In genomic region chr3:49686182-49686895, GRCm38 (mm10) we compare ENCODE assay signal across 16 mouse cellular contexts.
DNase-seq lines count a peak whose midpoint lies in the region; ATAC-seq and TF ChIP-seq lines count a peak whose summit lies in the region.
"Had no signal": no experiment of that assay in that cellular context is flagged by ENCODE, and none has a peak within 500 bp of the region (broad histone marks: within the 10 kb centered on the region; RNA-seq: fewer than 3 reads in every experiment).

No protein-coding gene starts in this region.

- no peak for ATAC-seq in embryonic facial prominence, embryonic 14.5 days (ENCODE audit: low read depth)
- no peak for ATAC-seq in lung, embryonic 14.5 days (ENCODE audit: insufficient read depth)
- ATAC-seq in heart, embryonic 11.5 days (replicated peaks; ENCODE audit: insufficient number of reproducible peaks, low FRiP score, low TSS enrichment): no peak
- ATAC-seq: midbrain, embryonic 15.5 days had no signal

- no peaks in the 10 kb centered on the region for H3K9me3 ChIP-seq in embryonic facial prominence, embryonic 14.5 days (ENCODE audit: control insufficient read depth, low read length)
- no peaks in the 10 kb centered on the region for H3K9me3 ChIP-seq in embryonic facial prominence, embryonic 10.5 days
- H3K9me3 ChIP-seq in lung, embryonic 14.5 days (ENCODE audit: low read depth, low read length): no peaks in the 10 kb centered on the region
- no peaks in the 10 kb centered on the region for H3K9me3 ChIP-seq in heart, embryonic 11.5 days (replicated peaks; ENCODE audit: control insufficient read depth, low read length)
- H3K9me3 ChIP-seq: embryonic facial prominence, embryonic 12.5 days; lung, embryonic 15.5 days; midbrain, embryonic 15.5 days had no signal

- no peak overlapping the region for H3K9ac ChIP-seq in embryonic facial prominence, embryonic 14.5 days (ENCODE audit: low read depth, low read length)
- H3K9ac ChIP-seq in lung, embryonic 14.5 days: no peak overlapping the region
- no peak overlapping the region for H3K9ac ChIP-seq in heart, embryonic 11.5 days (ENCODE audit: low read depth, low read length)
- H3K9ac ChIP-seq: embryonic facial prominence, embryonic 12.5 days; hindbrain, embryonic 14.5 days; lung, embryonic 15.5 days; midbrain, embryonic 15.5 days had no signal

- TF ChIP-seq CTCF in lung, embryonic 14.5 days (IDR thresholded peaks at IDR 0.05; ENCODE audit: low read depth): no peak
- no peak for TF ChIP-seq CTCF in lung, adult 2 months (IDR thresholded peaks at IDR 0.05; ENCODE audit: insufficient read depth, low read length)

- H3K36me3 ChIP-seq in embryonic facial prominence, embryonic 14.5 days (ENCODE audit: control insufficient read depth, insufficient read depth, low read length): no peaks in the 10 kb centered on the region
- H3K36me3 ChIP-seq in embryonic facial prominence, embryonic 10.5 days (replicated peaks): no peaks in the 10 kb centered on the region
- H3K36me3 ChIP-seq in lung, embryonic 14.5 days (ENCODE audit: insufficient read depth): no peaks in the 10 kb centered on the region
- no peaks in the 10 kb centered on the region for H3K36me3 ChIP-seq in heart, embryonic 11.5 days (ENCODE audit: control insufficient read depth, insufficient read depth, low read length)
- H3K36me3 ChIP-seq: embryonic facial prominence, embryonic 12.5 days; G1E; lung, embryonic 15.5 days; midbrain, embryonic 15.5 days had no signal

- H3K4me3 ChIP-seq in embryonic facial prominence, embryonic 14.5 days (ENCODE audit: low read depth, low read length): no peak overlapping the region
- no peak overlapping the region for H3K4me3 ChIP-seq in embryonic facial prominence, embryonic 10.5 days
- H3K4me3 ChIP-seq in lung, embryonic 14.5 days (ENCODE audit: low read depth, low read length): no peak overlapping the region
- no peak overlapping the region for H3K4me3 ChIP-seq in lung, adult 2 months (replicated peaks; ENCODE audit: extremely low read depth, low read depth, low read length)
- H3K4me3 ChIP-seq in heart, embryonic 11.5 days (ENCODE audit: low read depth, low read length): no peak overlapping the region
- H3K4me3 ChIP-seq: embryonic facial prominence, embryonic 12.5 days; lung, embryonic 15.5 days; midbrain, embryonic 15.5 days had no signal

- no peak overlapping the region for H3K27ac ChIP-seq in embryonic facial prominence, embryonic 14.5 days (replicated peaks; ENCODE audit: low read depth, low read length)
- no peak overlapping the region for H3K27ac ChIP-seq in embryonic facial prominence, embryonic 10.5 days (replicated peaks)
- H3K27ac ChIP-seq in lung, embryonic 14.5 days (ENCODE audit: low read depth): no peak overlapping the region
- H3K27ac ChIP-seq in heart, embryonic 11.5 days (ENCODE audit: low read depth, low read length): no peak overlapping the region
- H3K27ac ChIP-seq: embryonic facial prominence, embryonic 12.5 days; hindbrain, embryonic 14.5 days; lung, embryonic 15.5 days; midbrain, embryonic 15.5 days had no signal

- peak; percentile 11 for DNase-seq in embryonic facial prominence, embryonic 14.5 days (ENCODE audit: low spot score)
- DNase-seq in embryonic facial prominence, embryonic 10.5 days (ENCODE audit: low spot score): no peak
- peak; percentile 12 for DNase-seq in lung, embryonic 14.5 days
- DNase-seq in lung, adult 2 months: no peak
- peak; percentile 7 for DNase-seq in adipocyte (ENCODE audit: low spot score)
- DNase-seq in lung, postnatal 25 days (ENCODE audit: low spot score): peak; percentile 23
- DNase-seq in spleen, adult 18-20 months: no peak
- DNase-seq: cerebellum, adult 9-11 months; layer of hippocampus, postnatal 36 days; right cerebral cortex, postnatal 4 days had no signal

- H3K27me3 ChIP-seq in embryonic facial prominence, embryonic 14.5 days (replicated peaks; ENCODE audit: control insufficient read depth, insufficient read depth, low read length): no peaks in the 10 kb centered on the region
- no peaks in the 10 kb centered on the region for H3K27me3 ChIP-seq in embryonic facial prominence, embryonic 10.5 days (replicated peaks; ENCODE audit: low read depth, poor library complexity, severe bottlenecking)
- H3K27me3 ChIP-seq in lung, embryonic 14.5 days (ENCODE audit: insufficient read depth, low read length): no peaks in the 10 kb centered on the region
- H3K27me3 ChIP-seq in heart, embryonic 11.5 days (ENCODE audit: control insufficient read depth, insufficient read depth, low read length): no peaks in the 10 kb centered on the region
- H3K27me3 ChIP-seq: embryonic facial prominence, embryonic 12.5 days; lung, embryonic 15.5 days; midbrain, embryonic 15.5 days had no signal

- no peak overlapping the region for H3K4me2 ChIP-seq in embryonic facial prominence, embryonic 14.5 days (ENCODE audit: low read depth, low read length)
- H3K4me2 ChIP-seq in lung, embryonic 14.5 days: no peak overlapping the region
- H3K4me2 ChIP-seq in heart, embryonic 11.5 days: no peak overlapping the region
- H3K4me2 ChIP-seq: embryonic facial prominence, embryonic 12.5 days; hindbrain, embryonic 14.5 days; lung, embryonic 15.5 days; midbrain, embryonic 15.5 days had no signal

- no peaks in the 10 kb centered on the region for H3K4me1 ChIP-seq in embryonic facial prominence, embryonic 14.5 days (ENCODE audit: control insufficient read depth, insufficient read depth, low read length)
- H3K4me1 ChIP-seq in embryonic facial prominence, embryonic 10.5 days: no peaks in the 10 kb centered on the region
- H3K4me1 ChIP-seq in lung, embryonic 14.5 days (ENCODE audit: insufficient read depth): no peaks in the 10 kb centered on the region
- H3K4me1 ChIP-seq in lung, adult 2 months (ENCODE audit: control insufficient read depth, insufficient read depth, low read length): no peaks in the 10 kb centered on the region
- no peaks in the 10 kb centered on the region for H3K4me1 ChIP-seq in heart, embryonic 11.5 days (ENCODE audit: control insufficient read depth, insufficient read depth, low read length)
- H3K4me1 ChIP-seq: embryonic facial prominence, embryonic 12.5 days; lung, embryonic 15.5 days; midbrain, embryonic 15.5 days had no signal

- 39% methylated on average over 4 of the region's 4 CpGs for WGBS in embryonic facial prominence, embryonic 14.5 days
- 58% methylated on average over 4 of the region's 4 CpGs for WGBS in embryonic facial prominence, embryonic 10.5 days
- 35% methylated on average over 4 of the region's 4 CpGs for WGBS in lung, embryonic 14.5 days
- WGBS in lung, adult 2 months: 22% methylated on average over 4 of the region's 4 CpGs
- WGBS in heart, embryonic 11.5 days (ENCODE audit: insufficient replicate concordance): 64% methylated on average over 4 of the region's 4 CpGs

- TF ChIP-seq POLR2A in lung, adult 2 months (IDR thresholded peaks at IDR 0.05; ENCODE audit: borderline replicate concordance, extremely low read depth, low read depth, low read length): no peak

Comparison
In these comparisons a context has a peak if more than half of its experiments do, and no peak if none do; other contexts are left out.
1. DNase-seq: peak in embryonic facial prominence, embryonic 14.5 days (single experiment), lung, embryonic 14.5 days (single experiment), adipocyte (single experiment) and lung, postnatal 25 days (single experiment); none in embryonic facial prominence, embryonic 10.5 days (single experiment), lung, adult 2 months (single experiment) and spleen, adult 18-20 months (0 of 2).